Mouse (Mus musculus) cerebellum, postnatal 14 days (tissue): ENCODE measurements at regions not wholly inside any gene's neighbourhood (a gene's known extent, or its start where the extent isn't known, plus 50 kb on each side); places are given as distances from the start of the nearest gene placed in this dataset.

ENCODE experiments used
- DNase-seq, 2 experiments: peaks; one replicate each; pipeline ENCODE4 v3.0.0; 2021; ENCODE audit warnings: mixed read lengths in 2 of 2

- DNase-seq = no peak
Measured at GRCm38 (mm10) chr5:15773839-15774238, 59.8 kb upstream of the Speer4c start.

GRCm38 (mm10) chr5:15774567-15774966, 60.5 kb upstream of the Speer4c start:
- no peak for DNase-seq

GRCm38 (mm10) chr5:15776106-15776505, 62.0 kb upstream of the Speer4c start:
- no peak for DNase-seq

- peak in 1 of 2 experiments; percentile 0 for DNase-seq
Measured at GRCm38 (mm10) chr5:15803583-15803982, 89.5 kb upstream of the Speer4c start.

GRCm38 (mm10) chr5:15816864-15817263, 102.8 kb upstream of the Speer4c start:
- DNase-seq = no peak

GRCm38 (mm10) chr5:15817366-15817765, 103.3 kb upstream of the Speer4c start:
- DNase-seq = no peak

GRCm38 (mm10) chr5:15822989-15823388, 108.9 kb upstream of the Speer4c start:
- no peak for DNase-seq

- no peak for DNase-seq
Measured at GRCm38 (mm10) chr5:15831527-15831926, 103.0 kb upstream of the Cacna2d1 start.

- no peak for DNase-seq
Measured at GRCm38 (mm10) chr5:15832338-15832737, 102.2 kb upstream of the Cacna2d1 start.

- DNase-seq = peak; percentile 89 to 91
Measured at GRCm38 (mm10) chr5:15838108-15838972, 96.2 kb upstream of the Cacna2d1 start.

- DNase-seq = no peak
Measured at GRCm38 (mm10) chr5:15846790-15847189, 87.7 kb upstream of the Cacna2d1 start.

GRCm38 (mm10) chr5:15849520-15849919, 85.0 kb upstream of the Cacna2d1 start:
- no peak for DNase-seq

GRCm38 (mm10) chr5:15850126-15850801, 84.2 kb upstream of the Cacna2d1 start:
- no peak for DNase-seq

- DNase-seq = no peak
Measured at GRCm38 (mm10) chr5:15854752-15855151, 79.7 kb upstream of the Cacna2d1 start.

GRCm38 (mm10) chr5:15857034-15857433, 77.5 kb upstream of the Cacna2d1 start:
- DNase-seq = no peak

- DNase-seq = no peak
Measured at GRCm38 (mm10) chr5:15874065-15874464, 60.4 kb upstream of the Cacna2d1 start.

- peak; percentile 4 to 5 for DNase-seq
Measured at GRCm38 (mm10) chr5:15883004-15883403, 51.5 kb upstream of the Cacna2d1 start.
